Mouse (Mus musculus) lung, embryonic 14.5 days (tissue): ENCODE data around the gene Tnrc6b. TPM values are rescaled to one million over a fixed set of nuclear protein-coding genes. Genes with fewer than 3 reads are reported as not detected.

ENCODE experiments used
- ATAC-seq: fragments of 200-750 bp; cut with Nextera tagmentation; 2 replicates; pipeline ENCODE4 v1.8.0; 2017; ENCODE audit warnings: mild to moderate bottlenecking, moderate TSS enrichment, moderate library complexity; ENCODE audit not compliant: insufficient read depth
- DNase-seq: peaks from one replicate; pipeline ENCODE4 v3.0.0-alpha.2; 2015
- H3K27ac ChIP-seq: fragments of 300-500 bp; sonication (generic); 2 replicates; pipeline ENCODE4 v1.5.1; 2014; ENCODE audit warnings: low read depth, mild to moderate bottlenecking, moderate library complexity
- H3K27me3 ChIP-seq: fragments of 300-500 bp; sonication (generic); 2 replicates; pipeline ENCODE4 v1.6.1; 2014; ENCODE audit warnings: low read length, control low read depth; ENCODE audit not compliant: insufficient read depth
- H3K36me3 ChIP-seq: fragments of 300-500 bp; sonication (generic); 2 replicates; pipeline ENCODE4 v1.6.1; 2014; ENCODE audit warnings: control low read depth; ENCODE audit not compliant: insufficient read depth
- H3K4me1 ChIP-seq: fragments of 300-500 bp; sonication (generic); 2 replicates; pipeline ENCODE4 v1.6.1; 2014; ENCODE audit warnings: antibody characterized with exemption, control low read depth; ENCODE audit not compliant: insufficient read depth
- H3K4me2 ChIP-seq: fragments of 300-500 bp; sonication (generic); 2 replicates; pipeline ENCODE4 v1.6.1; 2014; ENCODE audit warnings: mild to moderate bottlenecking
- H3K4me3 ChIP-seq: fragments of 300-500 bp; sonication (generic); 2 replicates; pipeline ENCODE4 v1.5.1; 2014; ENCODE audit warnings: low read depth, low read length
- H3K9ac ChIP-seq: fragments of 300-500 bp; sonication (generic); 2 replicates; pipeline ENCODE4 v1.6.1; 2014
- H3K9me3 ChIP-seq: fragments of 300-500 bp; sonication (generic); 2 replicates; pipeline ENCODE4 v1.6.1; 2016; ENCODE audit warnings: low read depth, low read length, control low read depth
- CTCF ChIP-seq: IDR thresholded peaks from 2 replicates; pipeline ENCODE4 v1.5.1; 2016; ENCODE audit warnings: antibody characterized with exemption, low read depth
- WGBS: fragments of 180-500 bp; shearing (Covaris S2); extraction: QIAGEN DNeasy Blood & Tissue Kit; methylation state at CpG from one replicate; pipeline ENCODE4 v1.1.7; 2014; 5-methylcytosine and 5-hydroxymethylcytosine counted together
- polyA plus RNA-seq: library from polyadenylated mRNA; unstranded; fragments of >200 nt; fragmentation: Nextera tagmentation; extraction: Ambion mirVana; gene quantifications from 2 replicates; pipeline ENCODE4 v1.2.1, GENCODE M21; 2014

Gene Tnrc6b
- polyA plus RNA-seq, 1 experiment from 2014 or later, result 17.5 TPM

GRCm38 (mm10) chr15:80950055-80950454 lies 238.9 kb downstream of the Tnrc6b start:
- TF ChIP-seq CTCF, result no peak
- Histone ChIP-seq H3K4me3 (no peak overlapping the region; the same call in 1 of the 2 replicates), H3K9me3 (no peaks in the 10 kb centered on the region), H3K4me2 (peak overlapping the region; percentile 66), H3K9ac (no peak overlapping the region), H3K36me3 (peaks cover 32% of the 10 kb centered on the region), H3K27ac (no peak overlapping the region), H3K27me3 (no peaks in the 10 kb centered on the region), H3K4me1 (peaks cover 3% of the 10 kb centered on the region)
- no peak for ATAC-seq
- 85% methylated on average over 7 of the region's 7 CpGs for WGBS
- no peak for DNase-seq

GRCm38 (mm10) chr15:80953971-80954370 lies 242.9 kb downstream of the Tnrc6b start:
- DNase-seq, result no peak
- Histone ChIP-seq H3K4me1 (peaks cover 3% of the 10 kb centered on the region), H3K9ac (no peak overlapping the region), H3K36me3 (peaks cover 69% of the 10 kb centered on the region), H3K9me3 (no peaks in the 10 kb centered on the region), H3K4me3 (no peak overlapping the region), H3K27ac (no peak overlapping the region), H3K27me3 (no peaks in the 10 kb centered on the region), H3K4me2 (no peak overlapping the region)
- no peak for TF ChIP-seq CTCF
- WGBS, result 86% methylated on average over 9 of the region's 9 CpGs
- ATAC-seq, result no peak

GRCm38 (mm10) chr15:80954861-80955260 lies 243.7 kb downstream of the Tnrc6b start:
- no peak for DNase-seq
- Histone ChIP-seq H3K4me2 (no peak overlapping the region), H3K9ac (no peak overlapping the region), H3K4me1 (no peaks in the 10 kb centered on the region), H3K27ac (no peak overlapping the region), H3K4me3 (no peak overlapping the region), H3K9me3 (no peaks in the 10 kb centered on the region), H3K36me3 (peaks cover 76% of the 10 kb centered on the region), H3K27me3 (no peaks in the 10 kb centered on the region)
- 76% methylated on average over 3 of the region's 3 CpGs for WGBS
- no peak for TF ChIP-seq CTCF
- ATAC-seq, result no peak

GRCm38 (mm10) chr15:80955836-80956438 lies 244.8 kb downstream of the Tnrc6b start:
- H3K27ac ChIP-seq, result no peak overlapping the region
- no peaks in the 10 kb centered on the region for H3K27me3 ChIP-seq
- no peak overlapping the region for H3K4me3 ChIP-seq
- H3K36me3 ChIP-seq, result peaks cover 87% of the 10 kb centered on the region
- ATAC-seq (no peak), DNase-seq (no peak)
- no peak for TF ChIP-seq CTCF
- H3K4me1 ChIP-seq, result no peaks in the 10 kb centered on the region
- H3K9ac ChIP-seq, result no peak overlapping the region
- WGBS, result 95% methylated on average over 12 of the region's 12 CpGs
- no peak overlapping the region for H3K4me2 ChIP-seq
- H3K9me3 ChIP-seq, result no peaks in the 10 kb centered on the region

GRCm38 (mm10) chr15:80969371-80969770 lies 258.3 kb downstream of the Tnrc6b start:
- TF ChIP-seq CTCF, result no peak
- ATAC-seq (no peak), DNase-seq (no peak)
- Histone ChIP-seq H3K36me3 (peaks cover 53% of the 10 kb centered on the region), H3K9ac (no peak overlapping the region), H3K4me3 (no peak overlapping the region), H3K27me3 (no peaks in the 10 kb centered on the region), H3K4me2 (no peak overlapping the region), H3K9me3 (no peaks in the 10 kb centered on the region), H3K4me1 (no peaks in the 10 kb centered on the region), H3K27ac (no peak overlapping the region)
- WGBS, result 85% methylated on average over 1 of the region's 1 CpGs

- Histone ChIP-seq H3K4me1 (no peaks in the 10 kb centered on the region), H3K9ac (no peak overlapping the region), H3K36me3 (peaks cover 10% of the 10 kb centered on the region), H3K9me3 (no peaks in the 10 kb centered on the region), H3K27me3 (no peaks in the 10 kb centered on the region), H3K4me2 (no peak overlapping the region), H3K4me3 (no peak overlapping the region), H3K27ac (no peak overlapping the region)
- no peak for DNase-seq
- 27% methylated on average over 5 of the region's 5 CpGs for WGBS
- TF ChIP-seq CTCF, result no peak
- ATAC-seq, result no peak
Measured at GRCm38 (mm10) chr15:80974311-80974710, 263.2 kb downstream of the Tnrc6b start.

- 65% methylated on average over 3 of the region's 3 CpGs for WGBS
- H3K9me3 ChIP-seq, result no peaks in the 10 kb centered on the region
Measured at GRCm38 (mm10) chr15:80975666-80976065, 264.6 kb downstream of the Tnrc6b start.

More at GRCm38 (mm10) chr15:80975666-80976065, 264.6 kb downstream of the Tnrc6b start:
- Histone ChIP-seq H3K4me3 (no peak overlapping the region), H3K4me1 (no peaks in the 10 kb centered on the region), H3K9ac (no peak overlapping the region), H3K27ac (no peak overlapping the region), H3K27me3 (no peaks in the 10 kb centered on the region), H3K4me2 (no peak overlapping the region), H3K36me3 (no peaks in the 10 kb centered on the region)
- no peak for ATAC-seq
- TF ChIP-seq CTCF, result no peak
- no peak for DNase-seq
